Mouse (Mus musculus): ENCODE measurements around the gene Kazald1. TPM values are rescaled to one million over a fixed set of nuclear protein-coding genes. Genes with fewer than 3 reads are reported as not detected.

The Kazald1 gene
- total and polyA plus RNA-seq, 2 experiments from 2014 or later: 10.3 to 21.7 TPM

DNA sequence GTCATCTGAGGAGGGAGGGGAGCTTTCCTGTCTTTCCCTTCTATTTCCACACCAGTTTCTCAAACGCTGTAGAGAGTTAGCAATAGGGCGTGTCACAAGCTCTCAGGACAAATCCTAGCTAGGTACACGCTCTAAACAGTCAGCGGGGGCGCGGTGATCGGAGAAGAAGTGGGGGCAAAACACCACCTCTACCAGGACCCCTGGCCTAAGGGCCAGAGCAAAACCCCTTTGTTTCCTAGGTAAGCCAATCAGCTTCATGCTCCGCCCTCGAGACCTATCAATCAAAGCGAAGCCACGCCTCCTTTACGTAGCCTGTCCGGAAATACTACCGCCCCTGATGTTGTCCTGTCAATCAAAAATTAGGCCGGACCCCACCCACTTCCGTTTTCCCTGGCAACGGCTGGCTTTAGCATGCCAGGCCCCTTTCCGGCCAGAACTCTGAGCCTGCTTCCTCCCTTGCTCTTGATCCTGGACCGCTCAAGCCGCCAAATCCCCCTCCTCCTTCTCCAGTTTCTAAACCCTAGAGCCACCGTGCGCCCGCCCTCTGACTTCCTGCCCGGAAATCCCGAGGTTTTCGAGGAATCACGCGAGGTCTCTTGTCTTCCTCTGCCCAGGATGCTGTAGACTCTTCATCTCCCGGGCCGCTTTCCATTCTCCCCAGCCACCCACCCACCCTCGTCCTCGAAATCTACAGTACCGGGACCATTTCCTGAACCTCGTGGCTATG, 16.8 kb upstream of the Kazald1 start:
- peaks cover 12% of the 10 kb centered on the region for H3K4me1 ChIP-seq (ENCODE audit: control insufficient read depth, insufficient read depth)
- H3K36me3 ChIP-seq (replicated peaks; ENCODE audit: control insufficient read depth, insufficient read depth, low read length): no peaks in the 10 kb centered on the region; the same call in 1 of the 2 replicates
- DNase-seq (ENCODE audit: low spot score) (peak; percentile 99), ATAC-seq (ENCODE audit: insufficient read depth, low read depth) (peak; percentile 92)
- TF ChIP-seq EP300 (IDR thresholded peaks at IDR 0.05; ENCODE audit: low read depth): peak; percentile 64; the same call in 1 of the 2 replicates
- no peak for TF ChIP-seq CTCF (IDR thresholded peaks at IDR 0.05; ENCODE audit: low read depth)
- peak overlapping the region; percentile 96 for H3K27ac ChIP-seq (ENCODE audit: low read depth)
- under 1% methylated on average over 34 of the region's 34 CpGs for WGBS
- H3K9me3 ChIP-seq (replicated peaks; ENCODE audit: control insufficient read depth, low read length): no peaks in the 10 kb centered on the region
- H3K27me3 ChIP-seq (ENCODE audit: control insufficient read depth, insufficient read depth, low read length): no peaks in the 10 kb centered on the region
- peak overlapping the region; percentile 82 for H3K4me2 ChIP-seq (ENCODE audit: low read depth, low read length)
- H3K9ac ChIP-seq (replicated peaks; ENCODE audit: low read depth, low read length): peak overlapping the region; percentile 77
- peak overlapping the region; percentile 61 for H3K4me3 ChIP-seq (ENCODE audit: low read depth, low read length)

DNA sequence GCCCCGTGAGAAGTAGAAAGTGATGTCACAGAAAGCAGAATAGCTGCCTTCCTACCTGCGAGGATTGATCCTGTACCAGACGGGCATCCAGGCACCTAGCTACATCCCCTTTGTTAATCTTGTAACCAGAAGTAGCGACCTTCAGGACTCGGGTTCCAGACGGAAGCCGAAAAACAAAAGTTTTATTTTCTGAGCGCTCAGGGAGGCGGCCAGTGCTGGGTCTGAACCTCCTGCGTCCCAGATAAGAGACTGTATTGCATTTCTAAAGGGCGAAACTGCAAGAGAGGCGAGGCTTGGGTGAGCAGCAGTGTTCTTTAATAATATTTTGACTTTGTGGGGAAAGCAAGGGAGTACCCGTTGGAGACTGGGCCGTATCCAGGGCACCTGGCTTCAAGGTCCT, 16.2 kb upstream of the Kazald1 start:
- H3K4me1 ChIP-seq (ENCODE audit: control insufficient read depth, insufficient read depth): peaks cover 12% of the 10 kb centered on the region
- H3K27ac ChIP-seq (ENCODE audit: low read depth): peak overlapping the region; percentile 96
- H3K9me3 ChIP-seq (replicated peaks; ENCODE audit: control insufficient read depth, low read length): no peaks in the 10 kb centered on the region
- no peak for DNase-seq (ENCODE audit: low spot score)
- 0 out of 2 replicates have a peak, but pooled peaks have one; percentile 0 for ATAC-seq (ENCODE audit: insufficient read depth, low read depth)
- H3K36me3 ChIP-seq (replicated peaks; ENCODE audit: control insufficient read depth, insufficient read depth, low read length): no peaks in the 10 kb centered on the region
- peak overlapping the region; percentile 82 for H3K4me2 ChIP-seq (ENCODE audit: low read depth, low read length)
- WGBS: 2% methylated on average over 14 of the region's 14 CpGs
- H3K27me3 ChIP-seq (ENCODE audit: control insufficient read depth, insufficient read depth, low read length): peaks cover 2% of the 10 kb centered on the region; the same call in 1 of the 2 replicates
- peak overlapping the region; percentile 61 for H3K4me3 ChIP-seq (ENCODE audit: low read depth, low read length)
- peak overlapping the region; percentile 77 for H3K9ac ChIP-seq (replicated peaks; ENCODE audit: low read depth, low read length)
- no peak for TF ChIP-seq CTCF (IDR thresholded peaks at IDR 0.05; ENCODE audit: low read depth)
- TF ChIP-seq EP300 (IDR thresholded peaks at IDR 0.05; ENCODE audit: low read depth): no peak

DNA sequence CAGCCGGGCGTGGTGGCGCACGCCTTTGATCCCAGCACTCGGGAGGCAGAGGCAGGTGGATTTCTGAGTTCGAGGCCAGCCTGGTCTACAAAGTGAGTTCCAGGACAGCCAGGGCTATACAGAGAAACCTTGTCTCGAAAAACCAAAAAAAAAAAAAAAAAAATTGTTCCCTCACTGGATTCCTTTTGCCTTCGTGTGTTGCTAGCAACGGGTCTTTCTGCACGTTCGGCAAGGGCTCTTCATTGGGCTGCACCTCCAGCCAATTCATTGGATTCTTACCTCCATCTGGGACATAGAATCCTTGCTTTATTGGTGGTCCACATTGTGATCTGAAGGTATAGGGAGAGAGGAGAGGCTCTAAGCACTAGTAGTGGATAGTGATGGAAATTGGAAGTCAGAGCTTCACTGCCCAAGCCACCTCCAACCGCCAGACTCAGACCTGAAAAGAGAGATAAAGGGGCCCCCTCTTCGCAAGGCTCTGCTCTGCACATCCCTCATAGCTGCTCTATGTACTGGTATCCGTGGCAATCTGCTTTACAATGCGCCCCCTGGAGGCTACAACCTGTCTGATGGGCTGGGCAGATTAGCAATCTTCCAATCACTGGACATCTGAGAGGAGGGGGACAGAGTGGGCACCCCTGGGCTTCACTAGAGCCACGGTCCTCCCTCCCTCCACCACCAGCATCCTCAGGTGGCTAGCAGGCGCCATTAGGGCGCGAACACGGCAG, 11.3 kb upstream of the Kazald1 start:
- peaks cover 42% of the 10 kb centered on the region for H3K27me3 ChIP-seq (ENCODE audit: control insufficient read depth, insufficient read depth, low read length)
- H3K9me3 ChIP-seq (replicated peaks; ENCODE audit: control insufficient read depth, low read length): no peaks in the 10 kb centered on the region
- no peak overlapping the region for H3K4me2 ChIP-seq (ENCODE audit: low read depth, low read length)
- WGBS: 39% methylated on average over 19 of the region's 20 CpGs
- no peak for DNase-seq (ENCODE audit: low spot score)
- H3K4me3 ChIP-seq (ENCODE audit: low read depth, low read length): no peak overlapping the region
- H3K36me3 ChIP-seq (replicated peaks; ENCODE audit: control insufficient read depth, insufficient read depth, low read length): no peaks in the 10 kb centered on the region
- no peak for ATAC-seq (ENCODE audit: insufficient read depth, low read depth)
- H3K9ac ChIP-seq (replicated peaks; ENCODE audit: low read depth, low read length): no peak overlapping the region
- H3K27ac ChIP-seq (ENCODE audit: low read depth): no peak overlapping the region
- no peaks in the 10 kb centered on the region for H3K4me1 ChIP-seq (ENCODE audit: control insufficient read depth, insufficient read depth)
- TF ChIP-seq EP300 (IDR thresholded peaks at IDR 0.05; ENCODE audit: low read depth) (no peak), CTCF (IDR thresholded peaks at IDR 0.05; ENCODE audit: low read depth) (peak; percentile 39; the same call in 1 of the 2 replicates)

DNA sequence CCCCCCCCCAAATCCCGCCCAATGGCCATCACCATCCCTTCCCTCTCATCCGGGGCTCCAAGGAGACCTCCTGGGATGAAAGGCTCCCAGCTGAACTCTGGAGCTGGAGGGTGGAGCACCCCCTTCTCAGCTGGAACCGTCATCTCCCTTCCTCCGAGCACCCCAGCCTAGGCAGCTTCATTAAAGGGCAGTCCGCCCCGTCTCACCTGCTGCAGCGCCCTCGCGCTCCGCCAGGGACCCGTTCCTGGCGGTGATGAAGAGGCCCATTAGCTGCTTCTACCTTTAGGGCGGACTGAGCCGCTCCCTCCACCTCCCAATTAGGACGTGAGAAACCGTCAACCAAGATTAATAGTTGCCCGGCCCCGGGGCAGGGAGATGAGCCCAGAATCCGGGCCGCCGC, 9.8 kb upstream of the Kazald1 start:
- no peak for ATAC-seq (ENCODE audit: insufficient read depth, low read depth)
- H3K27ac ChIP-seq (ENCODE audit: low read depth): no peak overlapping the region
- 8% methylated on average over 21 of the region's 21 CpGs for WGBS
- no peak overlapping the region for H3K9ac ChIP-seq (replicated peaks; ENCODE audit: low read depth, low read length)
- H3K27me3 ChIP-seq (ENCODE audit: control insufficient read depth, insufficient read depth, low read length): peaks cover 42% of the 10 kb centered on the region
- TF ChIP-seq CTCF (IDR thresholded peaks at IDR 0.05; ENCODE audit: low read depth): no peak
- no peak for TF ChIP-seq EP300 (IDR thresholded peaks at IDR 0.05; ENCODE audit: low read depth)
- no peak for DNase-seq (ENCODE audit: low spot score)
- H3K9me3 ChIP-seq (replicated peaks; ENCODE audit: control insufficient read depth, low read length): no peaks in the 10 kb centered on the region
- no peak overlapping the region for H3K4me2 ChIP-seq (ENCODE audit: low read depth, low read length)
- no peak overlapping the region for H3K4me3 ChIP-seq (ENCODE audit: low read depth, low read length)
- no peaks in the 10 kb centered on the region for H3K4me1 ChIP-seq (ENCODE audit: control insufficient read depth, insufficient read depth)
- no peaks in the 10 kb centered on the region for H3K36me3 ChIP-seq (replicated peaks; ENCODE audit: control insufficient read depth, insufficient read depth, low read length)

DNA sequence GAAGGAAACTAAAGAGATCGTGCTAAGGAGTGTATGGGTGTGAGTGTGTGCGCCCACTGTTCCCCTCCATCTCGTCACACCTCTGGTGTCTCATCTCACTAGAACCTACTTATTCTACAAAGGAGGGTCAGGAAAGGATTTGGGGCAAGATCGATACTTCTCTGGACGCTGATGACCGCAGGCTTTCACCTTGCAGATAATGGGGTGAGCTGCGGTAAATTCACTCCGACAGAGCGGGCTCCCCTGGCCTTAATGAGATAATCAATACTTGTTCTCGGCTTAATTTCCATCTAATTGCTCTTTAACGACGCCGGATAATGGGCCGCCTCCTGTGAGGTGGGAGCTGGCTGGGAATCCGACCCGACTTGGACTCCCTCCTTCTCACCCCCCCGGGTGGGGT, 7.9 kb upstream of the Kazald1 start:
- ATAC-seq (ENCODE audit: insufficient read depth, low read depth): no peak
- Histone ChIP-seq H3K4me1 (ENCODE audit: control insufficient read depth, insufficient read depth) (no peaks in the 10 kb centered on the region), H3K27me3 (ENCODE audit: control insufficient read depth, insufficient read depth, low read length) (peaks cover 42% of the 10 kb centered on the region), H3K9me3 (replicated peaks; ENCODE audit: control insufficient read depth, low read length) (no peaks in the 10 kb centered on the region), H3K4me3 (ENCODE audit: low read depth, low read length) (no peak overlapping the region), H3K27ac (ENCODE audit: low read depth) (no peak overlapping the region), H3K9ac (replicated peaks; ENCODE audit: low read depth, low read length) (no peak overlapping the region), H3K36me3 (replicated peaks; ENCODE audit: control insufficient read depth, insufficient read depth, low read length) (no peaks in the 10 kb centered on the region), H3K4me2 (ENCODE audit: low read depth, low read length) (no peak overlapping the region)
- TF ChIP-seq EP300 (IDR thresholded peaks at IDR 0.05; ENCODE audit: low read depth): no peak
- no peak for TF ChIP-seq CTCF (IDR thresholded peaks at IDR 0.05; ENCODE audit: low read depth)
- WGBS: 37% methylated on average over 17 of the region's 17 CpGs
- DNase-seq (ENCODE audit: low spot score): no peak

Data from heart, postnatal 0 days (tissue).